Mouse (Mus musculus) layer of hippocampus, adult 2 months (tissue): Measurements from ENCODE around the gene Cdc42ep5. TPM values are rescaled to one million over a fixed set of nuclear protein-coding genes. Genes with fewer than 3 reads are reported as not detected.

Experiments
- DNase-seq, 2 experiments: peaks; one replicate each; pipeline ENCODE4 v3.0.0; 2022; ENCODE audit warnings: low spot score in 2 of 2
- H3K27ac ChIP-seq: fragments of 200-600 bp; 2 replicates; pipeline ENCODE4 v1.8.1; 2022
- H3K4me3 ChIP-seq: fragments of 200-600 bp; 2 replicates; pipeline ENCODE4 v1.8.1; 2022; ENCODE audit warnings: mild to moderate bottlenecking
- CTCF ChIP-seq: fragments of 200-600 bp; conservative IDR thresholded peaks from 2 replicates; pipeline ENCODE4 v1.8.1; 2022; ENCODE audit warnings: antibody characterized with exemption, mild to moderate bottlenecking, moderate library complexity
- total RNA-seq, 2 experiments: library from RNA; stranded (reverse); gene quantifications; 2 replicates each; pipeline ENCODE4 v1.2.3; 2021

Gene Cdc42ep5
- total RNA-seq, 2 experiments from 2014 or later, result 1.1 to 1.7 TPM

DNA sequence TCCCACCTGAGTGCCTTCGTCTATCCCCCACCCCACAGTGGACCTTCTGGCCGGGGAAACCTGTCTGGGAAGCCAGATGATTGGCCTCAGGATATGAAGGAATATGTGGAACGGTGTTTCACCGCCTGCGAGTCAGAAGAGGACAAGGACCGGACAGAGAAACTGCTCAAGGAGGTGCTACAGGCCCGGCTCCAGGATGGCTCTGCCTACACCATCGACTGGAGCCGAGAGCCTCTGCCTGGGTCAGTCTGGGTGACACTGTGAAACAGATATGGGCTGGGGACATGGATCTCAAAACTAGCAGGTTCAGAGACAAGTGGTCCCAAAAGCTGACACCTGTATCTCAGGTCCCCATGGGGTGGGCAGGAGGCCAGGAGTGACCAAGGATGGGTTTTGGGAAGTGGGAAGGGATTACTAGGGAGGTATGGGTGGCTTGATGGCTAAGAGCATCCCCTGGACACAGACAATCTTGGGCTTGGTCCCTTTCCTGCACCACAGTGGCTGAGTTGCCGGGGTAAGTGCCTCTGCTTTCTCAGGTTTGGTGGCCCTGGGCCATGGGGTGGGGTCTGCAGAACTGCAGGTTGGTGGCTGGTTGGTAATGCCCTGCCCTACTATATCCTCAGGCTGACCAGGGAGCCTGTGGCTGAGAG, 21.7 kb downstream of the Cdc42ep5 start:
- no peak overlapping the region for H3K4me3 ChIP-seq
- no peak overlapping the region for H3K27ac ChIP-seq
- peak in 1 of 2 experiments; percentile 6 for DNase-seq
- no peak for TF ChIP-seq CTCF

GRCm38 (mm10) chr7:4141648-4142325, 22.9 kb downstream of the Cdc42ep5 start:
- no peak for DNase-seq
- Histone ChIP-seq H3K4me3 (no peak overlapping the region), H3K27ac (no peak overlapping the region)
- no peak for TF ChIP-seq CTCF

DNA sequence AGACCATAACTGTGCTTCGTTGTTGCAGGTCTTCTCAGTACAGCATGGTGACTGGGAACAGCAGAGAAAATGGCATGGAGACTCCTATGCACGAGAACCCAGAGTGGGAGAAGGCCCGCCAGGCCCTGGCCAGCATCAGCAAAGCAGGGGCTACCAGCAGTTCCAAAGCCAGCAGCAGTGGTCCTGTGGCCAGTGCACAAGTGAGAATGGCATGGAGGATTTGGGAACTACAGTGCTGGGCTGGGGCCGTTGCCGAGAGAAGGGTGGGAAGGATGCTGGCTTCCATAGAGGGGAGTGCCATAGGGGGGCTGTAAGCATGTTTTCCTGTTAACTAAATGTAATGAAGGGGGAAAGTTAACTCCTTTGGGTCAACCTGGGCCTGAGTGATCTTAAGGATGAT, 25.3 kb downstream of the Cdc42ep5 start:
- DNase-seq, result no peak
- Histone ChIP-seq H3K4me3 (no peak overlapping the region), H3K27ac (no peak overlapping the region)
- TF ChIP-seq CTCF, result no peak

GRCm38 (mm10) chr7:4138671-4139070, 26.0 kb downstream of the Cdc42ep5 start:
- no peak for TF ChIP-seq CTCF
- H3K27ac ChIP-seq, result 0 out of 2 replicates have a peak overlapping the region, but pooled peaks have one; percentile 98
- DNase-seq, result no peak
- no peak overlapping the region for H3K4me3 ChIP-seq

GRCm38 (mm10) chr7:4138181-4138580, 26.5 kb downstream of the Cdc42ep5 start:
- H3K27ac ChIP-seq, result peak overlapping the region; percentile 98
- no peak for DNase-seq
- H3K4me3 ChIP-seq, result peak overlapping the region; percentile 99
- TF ChIP-seq CTCF, result no peak

- no peak for TF ChIP-seq CTCF
- DNase-seq, result no peak
- Histone ChIP-seq H3K27ac (peak overlapping the region; percentile 98), H3K4me3 (peak overlapping the region; percentile 99)
These were observed 26.9 kb downstream of the Cdc42ep5 start for GRCm38 (mm10) chr7:4137746-4138145.

- H3K4me3 ChIP-seq, result peak within 1 kb of the TSS; percentile 99
- DNase-seq, result peak; percentile 99 to 100
- TF ChIP-seq CTCF, result 0 out of 2 replicates have a peak, but pooled peaks have one; percentile 8
- H3K27ac ChIP-seq, result peak within 1 kb of the TSS; percentile 98
These were observed 27.7 kb downstream of the Cdc42ep5 start, which contains the start of gene Leng8 for GRCm38 (mm10) chr7:4136771-4137531. Gene Leng8, plus strand, starts transcription at chr7:4137039.

DNA sequence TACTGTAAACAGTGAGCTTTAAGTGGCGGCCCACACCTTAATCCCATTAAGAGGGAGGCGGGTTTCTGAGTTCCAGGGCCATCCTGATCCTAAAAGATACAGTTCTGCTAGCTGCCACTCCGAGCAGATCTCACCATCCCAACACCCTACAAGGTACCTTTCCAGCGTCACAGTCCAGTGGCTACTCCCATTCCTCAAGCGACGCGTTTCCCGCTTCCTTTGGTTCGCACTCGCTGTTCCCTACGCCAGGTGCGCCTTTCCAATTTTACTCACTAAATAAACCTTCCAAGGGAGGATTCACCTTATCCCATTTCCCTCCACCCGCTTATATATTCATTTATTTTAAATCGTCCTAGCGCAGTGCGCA, 28.3 kb downstream of the Cdc42ep5 start:
- peak overlapping the region; percentile 99 for H3K4me3 ChIP-seq
- DNase-seq, result no peak
- H3K27ac ChIP-seq, result peak overlapping the region; percentile 98
- 0 out of 2 replicates have a peak, but pooled peaks have one; percentile 4 for TF ChIP-seq CTCF

DNA sequence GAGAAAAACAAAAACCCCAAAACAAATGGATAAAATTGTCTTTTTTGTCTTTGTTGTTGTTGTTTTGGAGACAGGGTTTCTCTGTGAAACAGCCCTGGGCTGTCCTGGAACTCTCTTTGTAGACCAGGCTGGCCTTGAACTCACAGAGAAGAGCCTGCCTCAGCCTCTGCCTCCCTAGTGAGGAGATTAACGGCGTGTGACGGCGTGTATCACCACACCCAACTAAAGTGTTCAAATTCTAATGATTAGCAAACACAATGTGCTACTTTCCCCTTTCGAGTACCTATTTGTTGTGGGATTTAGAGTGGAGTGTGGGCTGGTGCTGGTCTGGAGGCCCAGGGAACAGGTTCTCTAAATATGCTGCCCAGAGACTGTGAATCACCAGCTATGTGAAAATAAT, 29.7 kb downstream of the Cdc42ep5 start:
- no peak overlapping the region for H3K4me3 ChIP-seq
- H3K27ac ChIP-seq, result peak overlapping the region; percentile 99
- no peak for TF ChIP-seq CTCF
- no peak for DNase-seq

DNA sequence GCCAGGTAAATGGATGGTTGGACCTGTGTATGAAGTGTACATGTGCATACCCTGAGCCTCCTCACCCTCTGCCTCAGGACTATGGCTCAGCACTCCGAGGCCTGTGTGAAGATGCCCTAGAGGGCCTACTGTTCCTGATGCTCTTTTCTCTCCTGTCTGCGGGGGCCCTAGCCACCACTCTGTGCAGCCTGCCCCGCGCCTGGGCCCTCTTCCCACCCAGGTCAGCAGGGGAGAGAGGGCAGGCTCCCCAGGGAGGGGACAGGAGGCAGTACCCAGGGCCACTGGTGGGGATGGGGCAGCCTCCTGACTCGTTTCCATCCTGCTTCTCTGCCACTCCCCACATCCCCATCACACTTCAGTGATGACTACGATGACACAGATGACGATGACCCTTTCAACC, 31.7 kb downstream of the Cdc42ep5 start:
- no peak for TF ChIP-seq CTCF
- peak overlapping the region; percentile 99 for H3K27ac ChIP-seq
- DNase-seq, result no peak
- H3K4me3 ChIP-seq, result no peak overlapping the region; the same call in 1 of the 2 replicates

GRCm38 (mm10) chr7:4132581-4132980, 32.1 kb downstream of the Cdc42ep5 start:
- no peak for TF ChIP-seq CTCF
- Histone ChIP-seq H3K27ac (peak overlapping the region; percentile 99), H3K4me3 (no peak overlapping the region; the same call in 1 of the 2 replicates)
- peak; percentile 57 to 80 for DNase-seq

DNA sequence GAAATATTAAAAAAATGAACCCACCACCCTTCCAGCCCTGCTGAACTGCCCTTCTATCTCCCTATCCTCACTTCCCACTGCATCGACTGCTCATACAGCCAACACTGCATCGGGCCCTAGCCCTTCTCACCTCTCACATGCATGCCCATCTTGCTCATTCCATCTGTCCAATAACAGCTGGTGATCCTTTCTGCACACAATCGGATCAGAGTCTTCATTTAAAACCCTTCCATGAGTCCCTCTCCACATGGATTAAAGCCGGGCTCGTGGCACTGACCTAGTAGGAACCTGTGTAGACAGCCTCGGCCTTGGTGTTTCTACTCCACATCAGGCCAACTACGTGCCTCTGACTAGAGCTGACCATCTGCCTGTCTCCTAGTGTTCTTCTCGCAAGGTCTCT, 32.7 kb downstream of the Cdc42ep5 start:
- peak overlapping the region; percentile 99 for H3K27ac ChIP-seq
- no peak for DNase-seq
- no peak overlapping the region for H3K4me3 ChIP-seq
- TF ChIP-seq CTCF, result no peak
